Mouse (Mus musculus) kidney, embryonic 15.5 days (tissue): ENCODE results near the gene Sash1. TPM values are rescaled to one million over a fixed set of nuclear protein-coding genes. Genes with fewer than 3 reads are reported as not detected.

Source experiments
- ATAC-seq: fragments of 200-750 bp; cut with Nextera tagmentation; replicated peaks from 2 replicates; pipeline ENCODE4 v1.8.0; 2017; ENCODE audit warnings: moderate TSS enrichment; ENCODE audit not compliant: low FRiP score
- H3K27ac ChIP-seq: fragments of 300-500 bp; sonication (generic); 2 replicates; pipeline ENCODE4 v1.5.1; 2015; ENCODE audit warnings: mild to moderate bottlenecking, inconsistent platforms
- H3K27me3 ChIP-seq: fragments of 300-500 bp; sonication (generic); 2 replicates; pipeline ENCODE4 v1.6.1; 2015; ENCODE audit warnings: inconsistent platforms
- H3K36me3 ChIP-seq: fragments of 300-500 bp; sonication (generic); 2 replicates; pipeline ENCODE4 v1.6.1; 2015; ENCODE audit warnings: inconsistent platforms
- H3K4me1 ChIP-seq: fragments of 300-500 bp; sonication (generic); 2 replicates; pipeline ENCODE4 v1.6.1; 2015; ENCODE audit warnings: inconsistent platforms
- H3K4me2 ChIP-seq: fragments of 300-500 bp; sonication (generic); 2 replicates; pipeline ENCODE4 v1.6.1; 2015; ENCODE audit warnings: moderate library complexity, mild to moderate bottlenecking, inconsistent platforms
- H3K4me3 ChIP-seq: fragments of 300-500 bp; sonication (generic); replicated peaks from 2 replicates; pipeline ENCODE4 v1.5.1; 2015; ENCODE audit warnings: mild to moderate bottlenecking, inconsistent platforms
- H3K9ac ChIP-seq: fragments of 300-500 bp; sonication (generic); 2 replicates; pipeline ENCODE4 v1.6.1; 2015; ENCODE audit warnings: mild to moderate bottlenecking, inconsistent platforms
- H3K9me3 ChIP-seq: fragments of 300-500 bp; sonication (generic); replicated peaks from 2 replicates; pipeline ENCODE4 v1.6.1; 2016; ENCODE audit warnings: inconsistent platforms
- WGBS: fragments of 180-500 bp; shearing (Covaris S2); methylation state at CpG from one replicate; pipeline ENCODE4 v1.1.7; 2015; ENCODE audit warnings: mixed read lengths; 5-methylcytosine and 5-hydroxymethylcytosine counted together
- polyA plus RNA-seq: library from polyadenylated mRNA; unstranded; fragments of >200 nt; fragmentation: Nextera tagmentation; extraction: Ambion mirVana; gene quantifications from 2 replicates; pipeline ENCODE4 v1.2.1, GENCODE M21; 2015

The Sash1 gene
- polyA plus RNA-seq, 1 experiment from 2014 or later = 5.7 TPM

- WGBS = 92% methylated on average over 7 of the region's 7 CpGs
- Histone ChIP-seq H3K4me2 (no peak overlapping the region), H3K9me3 (no peaks in the 10 kb centered on the region), H3K27ac (no peak overlapping the region), H3K4me1 (peaks cover 10% of the 10 kb centered on the region), H3K27me3 (no peaks in the 10 kb centered on the region), H3K36me3 (peaks cover 60% of the 10 kb centered on the region), H3K9ac (no peak overlapping the region), H3K4me3 (no peak overlapping the region)
- no peak for ATAC-seq
These were observed 107.0 kb downstream of the Sash1 start for GRCm38 (mm10) chr10:8778845-8779244.

GRCm38 (mm10) chr10:8777552-8778253 lies 108.2 kb downstream of the Sash1 start:
- 76% methylated on average over 12 of the region's 12 CpGs for WGBS

GRCm38 (mm10) chr10:8776791-8777190 lies 109.1 kb downstream of the Sash1 start:
- no peaks in the 10 kb centered on the region for H3K27me3 ChIP-seq
- 98% methylated on average over 2 of the region's 2 CpGs for WGBS

More at GRCm38 (mm10) chr10:8777552-8778253, 108.2 kb downstream of the Sash1 start:
- Histone ChIP-seq H3K9ac (no peak overlapping the region), H3K9me3 (no peaks in the 10 kb centered on the region), H3K36me3 (peaks cover 53% of the 10 kb centered on the region), H3K27ac (0 out of 2 replicates have a peak overlapping the region, but pooled peaks have one; percentile 19), H3K27me3 (no peaks in the 10 kb centered on the region), H3K4me2 (no peak overlapping the region), H3K4me3 (no peak overlapping the region), H3K4me1 (peaks cover 12% of the 10 kb centered on the region)
- ATAC-seq = no peak

GRCm38 (mm10) chr10:8775794-8776193 lies 110.1 kb downstream of the Sash1 start:
- H3K9ac ChIP-seq = no peak overlapping the region
- ATAC-seq = no peak
- no peak overlapping the region for H3K4me2 ChIP-seq
- no peaks in the 10 kb centered on the region for H3K27me3 ChIP-seq
- H3K4me3 ChIP-seq = no peak overlapping the region
- H3K4me1 ChIP-seq = peaks cover 11% of the 10 kb centered on the region; the same call in 1 of the 2 replicates
- 85% methylated on average over 2 of the region's 2 CpGs for WGBS
- H3K27ac ChIP-seq = no peak overlapping the region
- peaks cover 45% of the 10 kb centered on the region for H3K36me3 ChIP-seq
- no peaks in the 10 kb centered on the region for H3K9me3 ChIP-seq

More at GRCm38 (mm10) chr10:8776791-8777190, 109.1 kb downstream of the Sash1 start:
- H3K4me3 ChIP-seq = no peak overlapping the region
- no peaks in the 10 kb centered on the region for H3K9me3 ChIP-seq
- H3K9ac ChIP-seq = no peak overlapping the region
- H3K4me2 ChIP-seq = no peak overlapping the region
- H3K36me3 ChIP-seq = peaks cover 50% of the 10 kb centered on the region
- ATAC-seq = no peak
- H3K4me1 ChIP-seq = peaks cover 11% of the 10 kb centered on the region
- H3K27ac ChIP-seq = no peak overlapping the region

- Histone ChIP-seq H3K9ac (no peak overlapping the region), H3K9me3 (no peaks in the 10 kb centered on the region), H3K36me3 (peaks cover 27% of the 10 kb centered on the region), H3K4me2 (no peak overlapping the region), H3K4me1 (peaks cover 8% of the 10 kb centered on the region; the same call in 1 of the 2 replicates), H3K4me3 (no peak overlapping the region), H3K27me3 (no peaks in the 10 kb centered on the region), H3K27ac (0 out of 2 replicates have a peak overlapping the region, but pooled peaks have one; percentile 10)
- ATAC-seq = peak; percentile 29; the same call in 1 of the 2 replicates
- 73% methylated on average over 4 of the region's 4 CpGs for WGBS
These were observed 113.2 kb downstream of the Sash1 start for GRCm38 (mm10) chr10:8772464-8773209.

GRCm38 (mm10) chr10:8770931-8771653 lies 114.8 kb downstream of the Sash1 start:
- Histone ChIP-seq H3K4me1 (peaks cover 8% of the 10 kb centered on the region; the same call in 1 of the 2 replicates), H3K9me3 (no peaks in the 10 kb centered on the region), H3K27me3 (no peaks in the 10 kb centered on the region), H3K4me2 (no peak overlapping the region), H3K4me3 (no peak overlapping the region), H3K36me3 (peaks cover 15% of the 10 kb centered on the region), H3K9ac (no peak overlapping the region), H3K27ac (no peak overlapping the region)
- 92% methylated on average over 12 of the region's 12 CpGs for WGBS
- ATAC-seq = no peak

GRCm38 (mm10) chr10:8768654-8769053 lies 117.2 kb downstream of the Sash1 start:
- WGBS = 89% methylated on average over 8 of the region's 8 CpGs
- ATAC-seq = no peak
- H3K9me3 ChIP-seq = no peaks in the 10 kb centered on the region
- H3K9ac ChIP-seq = no peak overlapping the region
- no peak overlapping the region for H3K27ac ChIP-seq
- peaks cover 6% of the 10 kb centered on the region; the same call in 1 of the 2 replicates for H3K36me3 ChIP-seq
- no peaks in the 10 kb centered on the region for H3K27me3 ChIP-seq
- H3K4me3 ChIP-seq = no peak overlapping the region
- no peak overlapping the region for H3K4me2 ChIP-seq
- H3K4me1 ChIP-seq = peaks cover 17% of the 10 kb centered on the region; the same call in 1 of the 2 replicates

GRCm38 (mm10) chr10:8767381-8767780 lies 118.5 kb downstream of the Sash1 start:
- Histone ChIP-seq H3K36me3 (peaks cover 6% of the 10 kb centered on the region; the same call in 1 of the 2 replicates), H3K9me3 (no peaks in the 10 kb centered on the region), H3K27me3 (no peaks in the 10 kb centered on the region), H3K4me3 (no peak overlapping the region), H3K4me1 (peaks cover 23% of the 10 kb centered on the region), H3K27ac (no peak overlapping the region), H3K4me2 (no peak overlapping the region), H3K9ac (no peak overlapping the region)
- 68% methylated on average over 5 of the region's 5 CpGs for WGBS
- ATAC-seq = no peak

GRCm38 (mm10) chr10:8765922-8766522 lies 119.8 kb downstream of the Sash1 start:
- 69% methylated on average over 10 of the region's 10 CpGs for WGBS
- no peaks in the 10 kb centered on the region for H3K27me3 ChIP-seq
- H3K36me3 ChIP-seq = peaks cover 6% of the 10 kb centered on the region; the same call in 1 of the 2 replicates
- no peak overlapping the region for H3K4me3 ChIP-seq
- H3K27ac ChIP-seq = no peak overlapping the region
- no peak overlapping the region for H3K4me2 ChIP-seq
- ATAC-seq = no peak
- H3K4me1 ChIP-seq = peaks cover 34% of the 10 kb centered on the region
- H3K9me3 ChIP-seq = no peaks in the 10 kb centered on the region
- no peak overlapping the region for H3K9ac ChIP-seq

- Histone ChIP-seq H3K9ac (no peak overlapping the region), H3K27me3 (no peaks in the 10 kb centered on the region), H3K4me3 (peak overlapping the region; percentile 32), H3K4me1 (peaks cover 53% of the 10 kb centered on the region), H3K36me3 (no peaks in the 10 kb centered on the region), H3K27ac (peak overlapping the region; percentile 89), H3K9me3 (no peaks in the 10 kb centered on the region), H3K4me2 (peak overlapping the region; percentile 57)
- WGBS = 47% methylated on average over 12 of the region's 12 CpGs
- no peak; the same call in 1 of the 2 replicates for ATAC-seq
These were observed 123.1 kb downstream of the Sash1 start for GRCm38 (mm10) chr10:8762771-8763170.

- Histone ChIP-seq H3K9me3 (no peaks in the 10 kb centered on the region), H3K36me3 (no peaks in the 10 kb centered on the region), H3K4me3 (peak overlapping the region; percentile 32), H3K9ac (peak overlapping the region; percentile 25; the same call in 1 of the 2 replicates), H3K4me1 (peaks cover 58% of the 10 kb centered on the region), H3K27me3 (no peaks in the 10 kb centered on the region), H3K4me2 (peak overlapping the region; percentile 57), H3K27ac (peak overlapping the region; percentile 89)
- WGBS = 6% methylated on average over 14 of the region's 14 CpGs
- ATAC-seq = peak; percentile 79
These were observed 123.6 kb downstream of the Sash1 start for GRCm38 (mm10) chr10:8762209-8762701.
